Mouse (Mus musculus) testis, postnatal 10 days (tissue): ENCODE measurements around the gene Rrp12.
A peak's percentile ranks its signal among the peaks of the same experiment; 100 is the strongest.

Source experiments
- DNase-seq: peaks from one replicate; pipeline ENCODE4 v3.0.0; 2021; ENCODE audit warnings: low spot score

Gene Rrp12

GRCm38 (mm10) chr19:41829381-41830105 lies 66.4 kb downstream of the Rrp12 start, which contains the start of gene Frat1:
Frat1 (plus strand) TSS chr19:41829970.
- DNase-seq: peak; percentile 86

DNA sequence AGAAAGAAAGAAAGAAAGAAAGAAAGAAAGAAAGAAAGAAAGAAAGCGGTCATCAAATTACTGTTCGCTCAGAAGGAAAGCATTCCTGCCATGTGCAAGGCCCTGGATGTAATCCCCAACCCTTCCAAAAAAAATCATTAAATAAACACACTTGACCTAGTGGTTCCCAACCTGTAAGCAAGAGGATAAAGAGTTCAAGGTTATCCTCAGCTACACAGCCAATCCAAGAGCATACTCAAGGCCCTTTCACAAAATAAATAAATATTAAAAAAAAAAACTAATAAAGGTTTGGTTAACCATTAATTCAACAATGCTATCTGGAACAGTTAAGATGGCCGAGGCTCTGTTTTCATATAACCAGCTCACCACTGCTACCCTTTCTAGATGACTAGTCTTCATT lies 67.0 kb downstream of the Rrp12 start:
- no peak for DNase-seq

- no peak for DNase-seq
Measured at GRCm38 (mm10) chr19:41826529-41826928, 69.4 kb downstream of the Rrp12 start.

- DNase-seq: no peak
Measured at GRCm38 (mm10) chr19:41824950-41825349, 71.0 kb downstream of the Rrp12 start.

DNA sequence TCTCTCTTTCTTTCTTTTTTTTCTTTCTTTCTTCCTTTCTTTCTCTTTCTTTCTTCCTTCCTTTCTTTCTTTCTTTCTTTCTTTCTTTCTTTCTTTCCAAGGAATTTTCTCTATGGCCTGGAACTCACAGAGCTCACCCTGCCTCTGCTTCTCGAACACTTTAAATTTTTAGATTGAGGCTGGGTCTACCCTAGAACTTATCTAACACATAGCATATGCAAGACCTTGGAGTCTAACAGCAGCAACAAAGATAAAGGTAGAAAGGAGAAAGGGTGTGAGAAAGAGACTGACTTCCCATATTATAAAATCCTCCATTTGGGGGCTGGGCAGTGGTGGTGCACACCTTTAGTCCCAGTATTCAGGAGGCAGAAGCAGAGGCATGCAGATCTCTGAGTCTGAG lies 73.4 kb downstream of the Rrp12 start:
- no peak for DNase-seq

GRCm38 (mm10) chr19:41821436-41821835 lies 74.5 kb downstream of the Rrp12 start:
- DNase-seq: no peak

GRCm38 (mm10) chr19:41818749-41819148 lies 77.2 kb downstream of the Rrp12 start:
- DNase-seq: no peak

DNA sequence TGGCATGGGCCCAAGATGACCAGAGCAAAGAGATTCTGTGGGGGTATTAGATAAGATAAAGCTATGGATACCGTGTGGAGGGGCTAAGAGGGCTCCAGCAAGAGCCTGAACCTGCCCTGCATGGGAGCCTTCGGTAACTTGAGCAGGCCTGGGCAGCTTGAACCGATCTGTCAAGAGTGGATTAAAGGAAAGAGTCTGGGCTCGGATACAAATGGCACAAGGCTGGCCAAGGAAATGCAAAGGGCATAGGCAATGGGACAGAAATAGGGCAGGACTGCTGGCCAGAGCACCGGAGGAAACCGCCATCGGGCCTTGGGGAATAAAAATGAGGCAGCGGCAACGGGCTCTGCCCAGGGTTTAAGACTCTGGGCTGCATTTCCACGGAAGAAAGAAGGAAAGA lies 78.6 kb downstream of the Rrp12 start:
- no peak for DNase-seq

DNA sequence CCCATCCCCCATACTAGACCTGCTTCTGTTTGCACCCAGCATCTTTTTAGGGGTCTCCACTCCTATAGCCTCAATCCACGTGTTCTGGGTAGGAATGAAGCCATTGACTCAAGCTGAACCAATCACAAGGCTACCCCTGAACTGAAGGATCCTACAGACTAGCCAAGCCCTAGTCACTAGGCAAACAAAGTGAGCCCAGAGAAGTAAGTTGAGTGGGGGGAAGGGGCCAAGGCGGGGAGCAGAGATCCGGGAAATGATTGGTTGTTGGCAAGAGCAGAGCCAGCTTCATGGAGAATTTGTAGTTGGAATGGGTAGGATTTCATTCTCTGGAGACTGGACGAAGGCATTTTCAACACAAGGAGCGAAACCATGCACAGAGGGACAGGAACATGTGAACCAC lies 79.1 kb downstream of the Rrp12 start:
- no peak for DNase-seq

GRCm38 (mm10) chr19:41816410-41816809 lies 79.6 kb downstream of the Rrp12 start:
- no peak for DNase-seq

DNA sequence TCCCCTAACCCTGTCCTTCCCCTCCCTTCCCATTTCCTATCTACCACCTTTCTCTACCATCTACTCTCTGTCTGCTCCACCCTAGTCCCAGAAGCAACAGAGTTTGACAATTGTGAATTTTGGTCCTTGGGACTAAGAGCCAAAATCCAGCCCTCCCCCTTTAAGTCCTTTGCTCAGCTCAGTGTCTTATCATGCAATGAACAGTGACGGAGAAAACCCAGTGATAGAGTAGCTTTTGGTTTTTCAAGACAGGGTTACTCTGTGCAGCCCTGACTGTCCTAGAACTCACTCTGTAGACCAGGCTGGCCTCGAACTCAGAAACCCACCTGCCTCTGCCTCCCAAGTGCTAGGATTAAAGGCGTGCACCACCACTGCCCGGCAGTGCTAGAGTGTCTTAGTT lies 82.6 kb downstream of the Rrp12 start:
- no peak for DNase-seq
